ENCODE assay signal across 8 mouse cellular contexts in genomic region chr8:40186715-40187583, GRCm38 (mm10).
DNase-seq lines count a peak whose midpoint lies in the region; ATAC-seq lines count a peak whose summit lies in the region.

No protein-coding gene starts in this region.

- no peak overlapping the region for H3K9ac ChIP-seq in intestine, embryonic 14.5 days (ENCODE audit: low read length)
- H3K9ac ChIP-seq in intestine, embryonic 16.5 days (ENCODE audit: low read depth, low read length): no peak overlapping the region
- no peak overlapping the region for H3K9ac ChIP-seq in forebrain, embryonic 16.5 days (replicated peaks; ENCODE audit: low read depth, low read length)
- H3K9ac ChIP-seq in midbrain, embryonic 13.5 days (replicated peaks): peak overlapping the region; percentile 23; the same call in 1 of the 2 replicates

- no peaks in the 10 kb centered on the region for H3K36me3 ChIP-seq in intestine, embryonic 14.5 days (ENCODE audit: control insufficient read depth, insufficient read depth, low read length)
- no peaks in the 10 kb centered on the region for H3K36me3 ChIP-seq in intestine, embryonic 16.5 days (ENCODE audit: control insufficient read depth, insufficient read depth, low read length)
- H3K36me3 ChIP-seq in forebrain, embryonic 16.5 days (ENCODE audit: control insufficient read depth, insufficient read depth): no peaks in the 10 kb centered on the region
- H3K36me3 ChIP-seq in midbrain, embryonic 13.5 days: no peaks in the 10 kb centered on the region

- ATAC-seq in intestine, embryonic 14.5 days (replicated peaks; ENCODE audit: low FRiP score, low TSS enrichment, low read depth): no peak
- no peak for ATAC-seq in intestine, embryonic 16.5 days
- peak; percentile 62 for ATAC-seq in forebrain, embryonic 16.5 days
- ATAC-seq in midbrain, embryonic 13.5 days: peak; percentile 84

- 46% methylated on average over 17 of the region's 17 CpGs for WGBS in intestine, embryonic 14.5 days
- 47% methylated on average over 17 of the region's 17 CpGs for WGBS in intestine, embryonic 16.5 days
- 40% methylated on average over 17 of the region's 17 CpGs for WGBS in forebrain, embryonic 16.5 days
- 36% methylated on average over 15 of the region's 17 CpGs for WGBS in midbrain, embryonic 13.5 days

- no peak overlapping the region for H3K4me3 ChIP-seq in intestine, embryonic 14.5 days (ENCODE audit: low read depth, low read length)
- no peak overlapping the region for H3K4me3 ChIP-seq in intestine, embryonic 16.5 days (ENCODE audit: low read length)
- H3K4me3 ChIP-seq in forebrain, embryonic 16.5 days (replicated peaks; ENCODE audit: low read length): peak overlapping the region; percentile 14
- H3K4me3 ChIP-seq in midbrain, embryonic 13.5 days (replicated peaks): peak overlapping the region; percentile 31

- H3K27me3 ChIP-seq in intestine, embryonic 14.5 days (replicated peaks; ENCODE audit: control insufficient read depth, insufficient read depth, low read length): no peaks in the 10 kb centered on the region
- H3K27me3 ChIP-seq in intestine, embryonic 16.5 days (replicated peaks; ENCODE audit: control insufficient read depth, insufficient read depth, low read length): no peaks in the 10 kb centered on the region
- H3K27me3 ChIP-seq in forebrain, embryonic 16.5 days (replicated peaks; ENCODE audit: control insufficient read depth, insufficient read depth, low read length): no peaks in the 10 kb centered on the region
- H3K27me3 ChIP-seq in midbrain, embryonic 13.5 days: no peaks in the 10 kb centered on the region

- peak overlapping the region; percentile 23 for H3K4me2 ChIP-seq in intestine, embryonic 14.5 days (ENCODE audit: low read length)
- H3K4me2 ChIP-seq in intestine, embryonic 16.5 days (ENCODE audit: low read depth, low read length): no peak overlapping the region; the same call in 1 of the 2 replicates
- peak overlapping the region; percentile 39 for H3K4me2 ChIP-seq in forebrain, embryonic 16.5 days (ENCODE audit: low read length)
- peak overlapping the region; percentile 49 for H3K4me2 ChIP-seq in midbrain, embryonic 13.5 days (replicated peaks)

- no peak overlapping the region for H3K27ac ChIP-seq in intestine, embryonic 14.5 days (ENCODE audit: low read depth)
- H3K27ac ChIP-seq in intestine, embryonic 16.5 days (ENCODE audit: low read length): no peak overlapping the region
- no peak overlapping the region for H3K27ac ChIP-seq in forebrain, embryonic 16.5 days (ENCODE audit: low read length)
- H3K27ac ChIP-seq in midbrain, embryonic 13.5 days: no peak overlapping the region

- H3K4me1 ChIP-seq in intestine, embryonic 14.5 days (replicated peaks; ENCODE audit: control insufficient read depth, insufficient read depth, low read length): no peaks in the 10 kb centered on the region
- no peaks in the 10 kb centered on the region for H3K4me1 ChIP-seq in intestine, embryonic 16.5 days (ENCODE audit: control insufficient read depth, insufficient read depth, low read length)
- H3K4me1 ChIP-seq in forebrain, embryonic 16.5 days (replicated peaks; ENCODE audit: control insufficient read depth, insufficient read depth, low read length): no peaks in the 10 kb centered on the region
- H3K4me1 ChIP-seq in midbrain, embryonic 13.5 days (replicated peaks): no peaks in the 10 kb centered on the region

- H3K9me3 ChIP-seq in intestine, embryonic 14.5 days (ENCODE audit: control insufficient read depth, low read length): no peaks in the 10 kb centered on the region
- no peaks in the 10 kb centered on the region for H3K9me3 ChIP-seq in intestine, embryonic 16.5 days (ENCODE audit: control insufficient read depth, low read length)
- no peaks in the 10 kb centered on the region for H3K9me3 ChIP-seq in forebrain, embryonic 16.5 days (ENCODE audit: control insufficient read depth, low read length)
- no peaks in the 10 kb centered on the region for H3K9me3 ChIP-seq in midbrain, embryonic 13.5 days

- no peak for DNase-seq in intestine, embryonic 14.5 days (ENCODE audit: low spot score)
- peak; percentile 11 to 22 for DNase-seq in cerebellum, postnatal 14 days
- no peak for DNase-seq in B cell, adult 2 months
- no peak for DNase-seq in adrenal gland, postnatal 4 days (ENCODE audit: low spot score in 2 of 2)
- DNase-seq in T-cell, adult 2 months (ENCODE audit: low spot score): no peak

Comparison
In these comparisons a context has a peak if more than half of its experiments do, and no peak if none do; other contexts are left out.
1. ATAC-seq: peak in forebrain, embryonic 16.5 days (single experiment) and midbrain, embryonic 13.5 days (single experiment); none in intestine, embryonic 14.5 days (single experiment) and intestine, embryonic 16.5 days (single experiment).
2. DNase-seq: peak in cerebellum, postnatal 14 days (2 of 2); none in intestine, embryonic 14.5 days (single experiment), B cell, adult 2 months (0 of 2), adrenal gland, postnatal 4 days (0 of 2) and T-cell, adult 2 months (single experiment).
3. H3K4me3 ChIP-seq: peak in forebrain, embryonic 16.5 days (single experiment) and midbrain, embryonic 13.5 days (single experiment); none in intestine, embryonic 14.5 days (single experiment) and intestine, embryonic 16.5 days (single experiment).